Mouse (Mus musculus) midbrain, embryonic 12.5 days (tissue): ENCODE results near the gene Frmd4a. TPM values are rescaled to one million over a fixed set of nuclear protein-coding genes. Genes with fewer than 3 reads are reported as not detected.

Experiments used
- ATAC-seq: fragments of 200-750 bp; cut with Nextera tagmentation; 2 replicates; pipeline ENCODE4 v1.8.0; 2017; ENCODE audit warnings: low read depth, moderate TSS enrichment, moderate library complexity; ENCODE audit not compliant: low FRiP score
- H3K27ac ChIP-seq: fragments of 300-500 bp; sonication (generic); replicated peaks from 2 replicates; pipeline ENCODE4 v1.5.1; 2016; ENCODE audit warnings: mild to moderate bottlenecking
- H3K27me3 ChIP-seq: fragments of 300-500 bp; sonication (generic); 2 replicates; pipeline ENCODE4 v1.6.1; 2016; ENCODE audit warnings: mild to moderate bottlenecking
- H3K36me3 ChIP-seq: fragments of 300-500 bp; sonication (generic); 2 replicates; pipeline ENCODE4 v1.6.1; 2016
- H3K4me1 ChIP-seq: fragments of 300-500 bp; sonication (generic); 2 replicates; pipeline ENCODE4 v1.6.1; 2016
- H3K4me2 ChIP-seq: fragments of 300-500 bp; sonication (generic); replicated peaks from 2 replicates; pipeline ENCODE4 v1.6.1; 2016; ENCODE audit warnings: mild to moderate bottlenecking, moderate library complexity
- H3K4me3 ChIP-seq: fragments of 300-500 bp; sonication (generic); 2 replicates; pipeline ENCODE4 v1.5.1; 2016; ENCODE audit warnings: mild to moderate bottlenecking
- H3K9ac ChIP-seq: fragments of 300-500 bp; sonication (generic); replicated peaks from 2 replicates; pipeline ENCODE4 v1.6.1; 2016; ENCODE audit warnings: mild to moderate bottlenecking, moderate library complexity
- H3K9me3 ChIP-seq: fragments of 300-500 bp; sonication (generic); 2 replicates; pipeline ENCODE4 v1.6.1; 2016; ENCODE audit warnings: mild to moderate bottlenecking
- WGBS: fragments of 180-500 bp; shearing (Covaris S2); methylation state at CpG from one replicate; pipeline ENCODE4 v1.1.7; 2016; 5-methylcytosine and 5-hydroxymethylcytosine counted together
- polyA plus RNA-seq: library from polyadenylated mRNA; unstranded; fragments of >200 nt; fragmentation: Nextera tagmentation; extraction: Ambion mirVana; gene quantifications from 2 replicates; pipeline ENCODE4 v1.2.1, GENCODE M21; 2016

The Frmd4a gene
- polyA plus RNA-seq, 1 experiment from 2014 or later, result 56.3 TPM

- Histone ChIP-seq H3K9ac (peak overlapping the region; percentile 59), H3K4me1 (peaks cover 69% of the 10 kb centered on the region), H3K27me3 (no peaks in the 10 kb centered on the region), H3K4me3 (peak overlapping the region; percentile 41), H3K4me2 (peak overlapping the region; percentile 59), H3K36me3 (peaks cover 14% of the 10 kb centered on the region), H3K9me3 (no peaks in the 10 kb centered on the region), H3K27ac (peak overlapping the region; percentile 36; the same call in 1 of the 2 replicates)
- no peak for ATAC-seq
- WGBS, result 41% methylated on average over 5 of the region's 5 CpGs
Measured at GRCm38 (mm10) chr2:4561196-4561595, 543.7 kb downstream of the Frmd4a start.

- Histone ChIP-seq H3K27me3 (no peaks in the 10 kb centered on the region), H3K36me3 (peaks cover 24% of the 10 kb centered on the region), H3K4me2 (peak overlapping the region; percentile 59), H3K4me3 (peak overlapping the region; percentile 41), H3K9ac (0 out of 2 replicates have a peak overlapping the region, but pooled peaks have one; percentile 11), H3K9me3 (no peaks in the 10 kb centered on the region), H3K4me1 (peaks cover 57% of the 10 kb centered on the region), H3K27ac (peak overlapping the region; percentile 15; the same call in 1 of the 2 replicates)
- ATAC-seq, result no peak
- WGBS, result 75% methylated on average over 3 of the region's 3 CpGs
Measured at GRCm38 (mm10) chr2:4562373-4562772, 544.9 kb downstream of the Frmd4a start.

GRCm38 (mm10) chr2:4562826-4563225 is 545.3 kb downstream of the Frmd4a start:
- peak overlapping the region; percentile 41 for H3K4me3 ChIP-seq
- H3K9ac ChIP-seq, result 0 out of 2 replicates have a peak overlapping the region, but pooled peaks have one; percentile 11
- peaks cover 29% of the 10 kb centered on the region for H3K36me3 ChIP-seq
- peak overlapping the region; percentile 59 for H3K4me2 ChIP-seq
- no peak for ATAC-seq
- 64% methylated on average over 5 of the region's 5 CpGs for WGBS
- peaks cover 53% of the 10 kb centered on the region for H3K4me1 ChIP-seq
- H3K9me3 ChIP-seq, result no peaks in the 10 kb centered on the region
- peak overlapping the region; percentile 15; the same call in 1 of the 2 replicates for H3K27ac ChIP-seq
- H3K27me3 ChIP-seq, result no peaks in the 10 kb centered on the region

GRCm38 (mm10) chr2:4563322-4563721 is 545.8 kb downstream of the Frmd4a start:
- H3K4me1 ChIP-seq, result peaks cover 48% of the 10 kb centered on the region
- 79% methylated on average over 1 of the region's 1 CpGs for WGBS
- ATAC-seq, result no peak
- H3K4me3 ChIP-seq, result no peak overlapping the region
- no peaks in the 10 kb centered on the region for H3K27me3 ChIP-seq
- no peak overlapping the region for H3K27ac ChIP-seq
- peaks cover 29% of the 10 kb centered on the region for H3K36me3 ChIP-seq
- no peaks in the 10 kb centered on the region for H3K9me3 ChIP-seq
- peak overlapping the region; percentile 59 for H3K4me2 ChIP-seq
- 0 out of 2 replicates have a peak overlapping the region, but pooled peaks have one; percentile 11 for H3K9ac ChIP-seq

- H3K9me3 ChIP-seq, result no peaks in the 10 kb centered on the region
- H3K4me2 ChIP-seq, result no peak overlapping the region
- H3K4me1 ChIP-seq, result peaks cover 20% of the 10 kb centered on the region
- no peaks in the 10 kb centered on the region for H3K27me3 ChIP-seq
- H3K9ac ChIP-seq, result no peak overlapping the region
- H3K36me3 ChIP-seq, result peaks cover 42% of the 10 kb centered on the region
- H3K27ac ChIP-seq, result no peak overlapping the region
- no peak overlapping the region for H3K4me3 ChIP-seq
- WGBS, result 91% methylated on average over 4 of the region's 4 CpGs
- ATAC-seq, result no peak
Measured at GRCm38 (mm10) chr2:4566260-4566955, 548.9 kb downstream of the Frmd4a start.

GRCm38 (mm10) chr2:4566956-4567680 is 549.6 kb downstream of the Frmd4a start:
- Histone ChIP-seq H3K4me2 (no peak overlapping the region), H3K9me3 (no peaks in the 10 kb centered on the region), H3K36me3 (peaks cover 49% of the 10 kb centered on the region), H3K27ac (no peak overlapping the region), H3K9ac (no peak overlapping the region), H3K4me1 (peaks cover 13% of the 10 kb centered on the region), H3K4me3 (no peak overlapping the region), H3K27me3 (no peaks in the 10 kb centered on the region)
- ATAC-seq, result no peak
- WGBS, result 96% methylated on average over 9 of the region's 9 CpGs

- ATAC-seq, result no peak
- Histone ChIP-seq H3K27me3 (no peaks in the 10 kb centered on the region), H3K4me1 (no peaks in the 10 kb centered on the region; the same call in 1 of the 2 replicates), H3K4me3 (no peak overlapping the region), H3K27ac (no peak overlapping the region), H3K9me3 (no peaks in the 10 kb centered on the region), H3K9ac (no peak overlapping the region), H3K4me2 (no peak overlapping the region), H3K36me3 (peaks cover 67% of the 10 kb centered on the region)
- 86% methylated on average over 5 of the region's 5 CpGs for WGBS
Measured at GRCm38 (mm10) chr2:4568967-4569366, 551.5 kb downstream of the Frmd4a start.

GRCm38 (mm10) chr2:4570186-4570861 is 552.8 kb downstream of the Frmd4a start:
- ATAC-seq, result no peak
- Histone ChIP-seq H3K4me1 (no peaks in the 10 kb centered on the region), H3K27ac (no peak overlapping the region), H3K9ac (no peak overlapping the region), H3K36me3 (peaks cover 75% of the 10 kb centered on the region), H3K4me2 (no peak overlapping the region), H3K9me3 (no peaks in the 10 kb centered on the region), H3K27me3 (no peaks in the 10 kb centered on the region), H3K4me3 (no peak overlapping the region)
- WGBS, result 91% methylated on average over 10 of the region's 10 CpGs

GRCm38 (mm10) chr2:4572498-4573263 is 555.2 kb downstream of the Frmd4a start:
- 91% methylated on average over 7 of the region's 7 CpGs for WGBS
- Histone ChIP-seq H3K27ac (no peak overlapping the region), H3K4me2 (no peak overlapping the region), H3K27me3 (no peaks in the 10 kb centered on the region), H3K4me1 (no peaks in the 10 kb centered on the region), H3K9ac (no peak overlapping the region), H3K9me3 (no peaks in the 10 kb centered on the region), H3K4me3 (no peak overlapping the region), H3K36me3 (peaks cover 76% of the 10 kb centered on the region)
- ATAC-seq, result no peak

GRCm38 (mm10) chr2:4573386-4573785 is 555.9 kb downstream of the Frmd4a start:
- 79% methylated on average over 4 of the region's 4 CpGs for WGBS
- Histone ChIP-seq H3K36me3 (peaks cover 74% of the 10 kb centered on the region), H3K4me2 (no peak overlapping the region), H3K9ac (no peak overlapping the region), H3K27me3 (no peaks in the 10 kb centered on the region), H3K4me1 (no peaks in the 10 kb centered on the region), H3K4me3 (no peak overlapping the region), H3K9me3 (no peaks in the 10 kb centered on the region), H3K27ac (no peak overlapping the region)
- no peak for ATAC-seq

GRCm38 (mm10) chr2:4574251-4574650 is 556.7 kb downstream of the Frmd4a start:
- H3K4me3 ChIP-seq, result no peak overlapping the region
- 83% methylated on average over 5 of the region's 5 CpGs for WGBS
- H3K27me3 ChIP-seq, result no peaks in the 10 kb centered on the region
- H3K4me1 ChIP-seq, result no peaks in the 10 kb centered on the region
- H3K4me2 ChIP-seq, result no peak overlapping the region
- H3K9me3 ChIP-seq, result no peaks in the 10 kb centered on the region
- ATAC-seq, result no peak
- H3K9ac ChIP-seq, result no peak overlapping the region
- no peak overlapping the region for H3K27ac ChIP-seq
- peaks cover 77% of the 10 kb centered on the region for H3K36me3 ChIP-seq
